Mouse (Mus musculus): Measurements from ENCODE around the gene Gon7.

Gon7 gene

GRCm38 (mm10) chr12:102705906-102706640 is 51.5 kb downstream of the Gon7 start:
- no peak for DNase-seq (ENCODE audit: low spot score)

- peak; percentile 75 for DNase-seq (ENCODE audit: low spot score)
Measured at GRCm38 (mm10) chr12:102705216-102705871, 52.3 kb downstream of the Gon7 start.

GRCm38 (mm10) chr12:102704457-102705198 is 53.0 kb downstream of the Gon7 start, which contains the start of gene Itpk1:
Gene Itpk1 (minus strand): TSS chr12:102704930.
- DNase-seq (ENCODE audit: low spot score), result peak; percentile 49

GRCm38 (mm10) chr12:102703921-102704408 is 53.6 kb downstream of the Gon7 start:
- DNase-seq (ENCODE audit: low spot score), result no peak

GRCm38 (mm10) chr12:102703441-102703840 is 54.2 kb downstream of the Gon7 start:
- no peak for DNase-seq (ENCODE audit: low spot score)

All from ovary, postnatal 10 days (tissue).